Mouse (Mus musculus) liver, embryonic 14.5 days (tissue): ENCODE results near the gene Dyrk3.

Experiments used
- CTCF ChIP-seq: IDR thresholded peaks from 2 replicates; pipeline ENCODE4 v1.5.1; 2016; ENCODE audit warnings: antibody characterized with exemption, low read depth, control low read depth
- EP300 ChIP-seq: IDR thresholded peaks from 2 replicates; pipeline ENCODE4 v1.6.1; 2016; ENCODE audit warnings: antibody characterized with exemption, low read depth

- TF ChIP-seq EP300 (no peak), CTCF (no peak)
Measured at GRCm38 (mm10) chr1:131083122-131083521, 55.0 kb downstream of the Dyrk3 start.
